Mouse (Mus musculus) cerebellum, adult 9-11 months (tissue): Measurements from ENCODE around the gene Nudt2.
A peak's percentile ranks its signal among the peaks of the same experiment; 100 is the strongest.
"Not testable (repeated sequence)": the region's sequence is repeated elsewhere in the genome, so short reads cannot be mapped to it uniquely, and the experiment has no call there.

Source experiments
- DNase-seq: peaks from one replicate; pipeline ENCODE4 v3.0.0; 2022

Nudt2 gene

GRCm38 (mm10) chr4:41464345-41465286 is at the start of gene Nudt2, which contains the start of gene Kif24:
Gene Nudt2 (plus strand): TSS chr4:41465151.
Gene Kif24 (minus strand): TSS chr4:41464887.
- peak; percentile 99 for DNase-seq

- no peak for DNase-seq
Observed at GRCm38 (mm10) chr4:41416966-41417365, 48.0 kb upstream of the Nudt2 start.

- no peak for DNase-seq
Observed at GRCm38 (mm10) chr4:41438931-41439330, 26.0 kb upstream of the Nudt2 start.

GRCm38 (mm10) chr4:41442790-41443302 is 22.1 kb upstream of the Nudt2 start:
- no peak for DNase-seq

GRCm38 (mm10) chr4:41447595-41447994 is 17.4 kb upstream of the Nudt2 start:
- no peak for DNase-seq

- no peak for DNase-seq
Observed at GRCm38 (mm10) chr4:41460690-41461089, 4.3 kb upstream of the Nudt2 start.

- DNase-seq = not testable (repeated sequence)
Observed at GRCm38 (mm10) chr4:41463051-41463738, 1.8 kb upstream of the Nudt2 start.

GRCm38 (mm10) chr4:41465287-41465665 is 325 bp downstream of the Nudt2 start:
- DNase-seq = peak; percentile 58

GRCm38 (mm10) chr4:41468396-41469080 is 3.6 kb downstream of the Nudt2 start:
- DNase-seq = peak; percentile 56

- DNase-seq = no peak
Observed at GRCm38 (mm10) chr4:41469199-41469598, 4.2 kb downstream of the Nudt2 start.

GRCm38 (mm10) chr4:41470051-41470683 is 5.2 kb downstream of the Nudt2 start:
- no peak for DNase-seq

- DNase-seq = peak; percentile 24
Observed at GRCm38 (mm10) chr4:41470684-41471383, 5.9 kb downstream of the Nudt2 start.

- DNase-seq = no peak
Observed at GRCm38 (mm10) chr4:41471384-41471689, 6.4 kb downstream of the Nudt2 start.

- DNase-seq = no peak
Observed at GRCm38 (mm10) chr4:41477648-41478160, 12.8 kb downstream of the Nudt2 start.

GRCm38 (mm10) chr4:41478751-41479455 is 14.0 kb downstream of the Nudt2 start:
- DNase-seq = no peak

GRCm38 (mm10) chr4:41479456-41479804 is 14.5 kb downstream of the Nudt2 start:
- no peak for DNase-seq

- DNase-seq = peak; percentile 32
Observed at GRCm38 (mm10) chr4:41480254-41480653, 15.3 kb downstream of the Nudt2 start.

- DNase-seq = peak; percentile 27
Observed at GRCm38 (mm10) chr4:41481601-41482017, 16.7 kb downstream of the Nudt2 start.

GRCm38 (mm10) chr4:41492951-41493350 is 28.0 kb downstream of the Nudt2 start:
- DNase-seq = no peak

GRCm38 (mm10) chr4:41493464-41494116 is 28.6 kb downstream of the Nudt2 start:
- DNase-seq = no peak

- DNase-seq = no peak
Observed at GRCm38 (mm10) chr4:41494378-41494777, 29.4 kb downstream of the Nudt2 start.
